In the genomic region with DNA sequence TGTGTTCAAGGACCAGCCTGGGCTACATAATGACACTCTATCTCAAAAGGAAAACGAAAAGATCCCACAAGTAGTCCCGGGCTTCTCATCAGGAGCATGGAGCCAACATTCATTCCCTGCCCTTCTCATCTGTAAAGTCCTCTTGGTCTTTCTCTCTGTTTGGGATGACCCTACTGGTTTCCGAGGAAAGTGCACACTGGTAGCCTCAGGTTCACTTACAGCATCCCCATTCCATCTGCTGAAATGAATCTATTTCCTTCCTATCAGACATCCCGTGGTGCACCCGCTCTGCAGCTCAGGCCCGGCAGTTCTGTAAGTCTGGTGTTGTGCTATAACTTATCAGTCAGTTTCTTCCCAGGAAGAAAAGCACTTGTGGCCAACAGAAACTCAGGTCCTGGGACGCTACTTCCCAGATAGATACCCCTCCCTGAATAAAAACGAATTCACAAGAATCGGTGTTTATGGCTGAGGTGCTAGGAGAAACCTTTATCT, we compare ENCODE assay signal across 8 mouse cellular contexts. TPM values are rescaled to one million over a fixed set of nuclear protein-coding genes. Genes with fewer than 3 reads are reported as not detected.
DNase-seq lines count a peak whose midpoint lies in the region; ATAC-seq lines count a peak whose summit lies in the region.

No protein-coding gene starts in this region.

- peak overlapping the region; percentile 99 for H3K27ac ChIP-seq in hindbrain, embryonic 13.5 days
- H3K27ac ChIP-seq in midbrain, embryonic 14.5 days (replicated peaks; ENCODE audit: low read depth, low read length), result no peak overlapping the region

- ATAC-seq in hindbrain, embryonic 13.5 days (ENCODE audit: low FRiP score), result no peak
- no peak for ATAC-seq in midbrain, embryonic 14.5 days (ENCODE audit: low FRiP score, low TSS enrichment)

- H3K36me3 ChIP-seq in hindbrain, embryonic 13.5 days, result no peaks in the 10 kb centered on the region
- no peaks in the 10 kb centered on the region for H3K36me3 ChIP-seq in midbrain, embryonic 14.5 days (ENCODE audit: control insufficient read depth, insufficient read depth, low read length)

- peak overlapping the region; percentile 75 for H3K4me2 ChIP-seq in hindbrain, embryonic 13.5 days
- peak overlapping the region; percentile 69 for H3K4me2 ChIP-seq in midbrain, embryonic 14.5 days (ENCODE audit: low read length)

- H3K4me1 ChIP-seq in hindbrain, embryonic 13.5 days (replicated peaks), result peaks cover 61% of the 10 kb centered on the region
- peaks cover 27% of the 10 kb centered on the region for H3K4me1 ChIP-seq in midbrain, embryonic 14.5 days (ENCODE audit: control insufficient read depth, insufficient read depth, low read length)

- no peaks in the 10 kb centered on the region for H3K27me3 ChIP-seq in hindbrain, embryonic 13.5 days
- H3K27me3 ChIP-seq in midbrain, embryonic 14.5 days (ENCODE audit: control insufficient read depth, insufficient read depth, low read length), result no peaks in the 10 kb centered on the region

- H3K9ac ChIP-seq in hindbrain, embryonic 13.5 days, result peak overlapping the region; percentile 98
- peak overlapping the region; percentile 97; the same call in 1 of the 2 replicates for H3K9ac ChIP-seq in midbrain, embryonic 14.5 days (replicated peaks; ENCODE audit: low read length)

- peak overlapping the region; percentile 86 for H3K4me3 ChIP-seq in hindbrain, embryonic 13.5 days
- peak overlapping the region; percentile 89 for H3K4me3 ChIP-seq in midbrain, embryonic 14.5 days (replicated peaks; ENCODE audit: low read depth, low read length)

- WGBS in hindbrain, embryonic 13.5 days, result 77% methylated on average over 9 of the region's 9 CpGs
- WGBS in midbrain, embryonic 14.5 days, result 85% methylated on average over 9 of the region's 9 CpGs

- DNase-seq in cerebellum, adult 9-10 months, result peak; percentile 31
- DNase-seq in cerebellum, adult 9-11 months, result no peak
- peak; percentile 60 for DNase-seq in R1 (ENCODE audit: low read depth, low spot score)
- no peak for DNase-seq in midbrain, embryonic 14.5 days
- DNase-seq in embryo, embryonic 9.5 days (ENCODE audit: extremely low spot score), result no peak
- no peak for DNase-seq in frontal cortex, postnatal 14 days (ENCODE audit: low spot score in 2 of 2)
- DNase-seq in Muller cell, postnatal 12 days (ENCODE audit: inconsistent ontology term), result no peak

- H3K9me3 ChIP-seq in hindbrain, embryonic 13.5 days, result no peaks in the 10 kb centered on the region
- no peaks in the 10 kb centered on the region for H3K9me3 ChIP-seq in midbrain, embryonic 14.5 days (ENCODE audit: control insufficient read depth, low read length)

RNA-seq across cellular contexts. Expression of a gene that starts 3.2 kb away (rescaled TPM):
- polyA plus RNA-seq in hindbrain, embryonic 13.5 days (2015; fragmentation: Nextera tagmentation; extraction: Ambion mirVana), result 20.5 and 20.7 TPM in 2 replicates
- 21.0 and 28.2 TPM in 2 replicates for polyA plus RNA-seq in midbrain, embryonic 14.5 days (2014; fragmentation: Nextera tagmentation; extraction: Ambion mirVana)

RNA-seq across cellular contexts. Expression of a gene that starts 51.5 kb away (rescaled TPM):
- 0.28 and 1.1 TPM in 2 replicates for polyA plus RNA-seq in hindbrain, embryonic 13.5 days (2015; fragmentation: Nextera tagmentation; extraction: Ambion mirVana)
- 0.34 and 0.85 TPM in 2 replicates for polyA plus RNA-seq in midbrain, embryonic 14.5 days (2014; fragmentation: Nextera tagmentation; extraction: Ambion mirVana)

Comparison
In these comparisons a context has a peak if more than half of its experiments do, and no peak if none do; other contexts are left out.
1. DNase-seq: peak in cerebellum, adult 9-10 months (single experiment) and R1 (single experiment); none in cerebellum, adult 9-11 months (single experiment), midbrain, embryonic 14.5 days (single experiment), embryo, embryonic 9.5 days (single experiment), frontal cortex, postnatal 14 days (0 of 2) and Muller cell, postnatal 12 days (single experiment).